Mouse (Mus musculus) myocyte (in vitro differentiated cells): ENCODE measurements around the gene Myt1l. TPM values are rescaled to one million over a fixed set of nuclear protein-coding genes. Genes with fewer than 3 reads are reported as not detected.

Experiments
- H3K27me3 ChIP-seq: one replicate; pipeline ENCODE4 v1.6.1; 2011; ENCODE audit not compliant: control insufficient read depth, insufficient read depth, insufficient read length
- H3K36me3 ChIP-seq: one replicate; pipeline ENCODE4 v1.6.1; 2011; ENCODE audit not compliant: control insufficient read depth, insufficient read depth
- H3K4me2 ChIP-seq: one replicate; pipeline ENCODE4 v1.6.1; 2011; ENCODE audit warnings: low read depth, control low read depth
- H3K4me3 ChIP-seq: one replicate; pipeline ENCODE4 v1.5.1; 2011; ENCODE audit warnings: mild to moderate bottlenecking, control low read depth, moderate library complexity
- H3K79me2 ChIP-seq: one replicate; pipeline ENCODE4 v1.6.1; 2011; ENCODE audit not compliant: control insufficient read depth, insufficient read depth
- H3ac ChIP-seq: one replicate; pipeline ENCODE4 v1.6.1; 2011; ENCODE audit not compliant: control insufficient read depth, insufficient read length
- CEBPB ChIP-seq: IDR thresholded peaks from 2 replicates; pipeline ENCODE4 v1.6.1; 2011; ENCODE audit warnings: mild to moderate bottlenecking, moderate library complexity; ENCODE audit not compliant: poor library complexity, insufficient read depth, severe bottlenecking
- E2F4 ChIP-seq: IDR thresholded peaks from one replicate; pipeline ENCODE4 v1.6.1; 2011; ENCODE audit warnings: mild to moderate bottlenecking, control low read depth, moderate library complexity; ENCODE audit not compliant: insufficient read depth
- MAX ChIP-seq: IDR thresholded peaks from one replicate; pipeline ENCODE4 v1.6.1; 2011; ENCODE audit warnings: low read depth, mild to moderate bottlenecking, control low read depth
- MYOD1 ChIP-seq, 3 experiments: IDR thresholded peaks; one replicate each; pipeline ENCODE4 v1.6.1; 2011; ENCODE audit warnings: control low read depth in 2 of 3, low read depth in 2 of 3, mild to moderate bottlenecking in 2 of 3, moderate library complexity in 1 of 3; ENCODE audit not compliant: insufficient read length in 2 of 3, control insufficient read depth in 1 of 3
- MYOG ChIP-seq, 3 experiments: IDR thresholded peaks; one replicate each; pipeline ENCODE4 v1.6.1; 2011; ENCODE audit warnings: control low read depth in 2 of 3, low read depth in 2 of 3, mild to moderate bottlenecking in 2 of 3; ENCODE audit not compliant: insufficient read length in 2 of 3, control insufficient read depth in 1 of 3, insufficient read depth in 1 of 3
- POLR2A ChIP-seq: IDR thresholded peaks from one replicate; pipeline ENCODE4 v1.6.1; 2011; ENCODE audit warnings: low read depth, mild to moderate bottlenecking, control low read depth, moderate library complexity; ENCODE audit not compliant: insufficient read length
- POLR2AphosphoS2 ChIP-seq: IDR thresholded peaks from one replicate; pipeline ENCODE4 v1.6.1; 2011; ENCODE audit warnings: low read depth, control low read depth; ENCODE audit not compliant: insufficient read length
- REST ChIP-seq: IDR thresholded peaks from one replicate; pipeline ENCODE4 v1.6.1; 2011; ENCODE audit warnings: mild to moderate bottlenecking, control low read depth, moderate library complexity; ENCODE audit not compliant: insufficient read depth, insufficient read length
- SRF ChIP-seq: IDR thresholded peaks from one replicate; pipeline ENCODE4 v1.6.1; 2011; ENCODE audit warnings: low read depth; ENCODE audit not compliant: control insufficient read depth, insufficient read length
- TCF12 ChIP-seq: IDR thresholded peaks from one replicate; pipeline ENCODE4 v1.6.1; 2011; ENCODE audit warnings: mild to moderate bottlenecking, control low read depth; ENCODE audit not compliant: poor library complexity, insufficient read depth, severe bottlenecking
- TCF3 ChIP-seq: IDR thresholded peaks from one replicate; pipeline ENCODE4 v1.6.1; 2011; ENCODE audit warnings: low read depth, control low read depth; ENCODE audit not compliant: insufficient read length
- USF1 ChIP-seq: IDR thresholded peaks from one replicate; pipeline ENCODE4 v1.6.1; 2011; ENCODE audit warnings: low read depth, mild to moderate bottlenecking, control low read depth, moderate library complexity
- polyA plus RNA-seq: library from polyadenylated mRNA; unstranded; fragments of >200 nt; fragmentation: generic; extraction: Trizol; gene quantifications from one replicate; pipeline ENCODE4 v1.2.1, GENCODE M21; 2012; ENCODE audit warnings: missing spikeins

Gene Myt1l
- polyA plus RNA-seq, 1 experiment = 0.01 TPM

GRCm38 (mm10) chr12:29792998-29793397, 264.8 kb downstream of the Myt1l start:
- Histone ChIP-seq H3K27me3 (no peaks in the 10 kb centered on the region), H3K4me2 (no peak overlapping the region), H3K79me2 (no peaks in the 10 kb centered on the region), H3K36me3 (no peaks in the 10 kb centered on the region), H3K4me3 (no peak overlapping the region), H3ac (no peak overlapping the region)
- TF ChIP-seq TCF12 (no peak), SRF (no peak), MAX (no peak), CEBPB (no peak), E2F4 (no peak), MYOD1 (IDR thresholded peaks at IDR 0.05; ENCODE audit: control insufficient read depth in 1 of 3, insufficient read length in 2 of 3, low read depth in 2 of 3) (no peak), POLR2AphosphoS2 (no peak), POLR2A (no peak), REST (no peak), TCF3 (no peak), USF1 (no peak), MYOG (IDR thresholded peaks at IDR 0.05; ENCODE audit: control insufficient read depth in 1 of 3, insufficient read depth in 1 of 3, insufficient read length in 2 of 3, low read depth in 2 of 3) (no peak)

- no peak for TF ChIP-seq POLR2A
- no peak for TF ChIP-seq MYOG (IDR thresholded peaks at IDR 0.05; ENCODE audit: control insufficient read depth in 1 of 3, insufficient read depth in 1 of 3, insufficient read length in 2 of 3, low read depth in 2 of 3)
- no peak for TF ChIP-seq TCF12
- no peak for TF ChIP-seq USF1
- TF ChIP-seq REST = no peak
- no peak overlapping the region for H3K4me3 ChIP-seq
- no peaks in the 10 kb centered on the region for H3K27me3 ChIP-seq
- H3K79me2 ChIP-seq = no peaks in the 10 kb centered on the region
- no peaks in the 10 kb centered on the region for H3K36me3 ChIP-seq
- H3K4me2 ChIP-seq = no peak overlapping the region
- no peak overlapping the region for H3ac ChIP-seq
Observed at GRCm38 (mm10) chr12:29795107-29795673, 267.0 kb downstream of the Myt1l start.

GRCm38 (mm10) chr12:29798595-29799391, 270.6 kb downstream of the Myt1l start:
- no peak overlapping the region for H3ac ChIP-seq
- H3K27me3 ChIP-seq = no peaks in the 10 kb centered on the region
- H3K79me2 ChIP-seq = no peaks in the 10 kb centered on the region
- no peak overlapping the region for H3K4me3 ChIP-seq
- H3K36me3 ChIP-seq = no peaks in the 10 kb centered on the region
- TF ChIP-seq MYOG (IDR thresholded peaks at IDR 0.05; ENCODE audit: control insufficient read depth in 1 of 3, insufficient read depth in 1 of 3, insufficient read length in 2 of 3, low read depth in 2 of 3) (no peak), POLR2A (no peak), TCF3 (no peak), POLR2AphosphoS2 (no peak), USF1 (no peak), MYOD1 (IDR thresholded peaks at IDR 0.05; ENCODE audit: control insufficient read depth in 1 of 3, insufficient read length in 2 of 3, low read depth in 2 of 3) (no peak), REST (no peak), E2F4 (no peak), TCF12 (no peak)
- no peak overlapping the region for H3K4me2 ChIP-seq

GRCm38 (mm10) chr12:29806415-29806814, 278.2 kb downstream of the Myt1l start:
- H3K4me2 ChIP-seq = no peak overlapping the region
- TF ChIP-seq MYOD1 (IDR thresholded peaks at IDR 0.05; ENCODE audit: control insufficient read depth in 1 of 3, insufficient read length in 2 of 3, low read depth in 2 of 3) = no peak
- no peak for TF ChIP-seq TCF12
- no peak for TF ChIP-seq TCF3
- no peak overlapping the region for H3K4me3 ChIP-seq
- no peaks in the 10 kb centered on the region for H3K79me2 ChIP-seq
- H3ac ChIP-seq = no peak overlapping the region
- no peaks in the 10 kb centered on the region for H3K36me3 ChIP-seq
- H3K27me3 ChIP-seq = no peaks in the 10 kb centered on the region

GRCm38 (mm10) chr12:29809569-29810185, 281.5 kb downstream of the Myt1l start:
- no peak overlapping the region for H3K4me2 ChIP-seq
- no peak overlapping the region for H3K4me3 ChIP-seq
- H3K79me2 ChIP-seq = no peaks in the 10 kb centered on the region
- H3K36me3 ChIP-seq = no peaks in the 10 kb centered on the region
- no peaks in the 10 kb centered on the region for H3K27me3 ChIP-seq
- H3ac ChIP-seq = no peak overlapping the region
- TF ChIP-seq E2F4 = no peak
- TF ChIP-seq MYOD1 (IDR thresholded peaks at IDR 0.05; ENCODE audit: control insufficient read depth in 1 of 3, insufficient read length in 2 of 3, low read depth in 2 of 3) = no peak
- no peak for TF ChIP-seq SRF
- TF ChIP-seq POLR2AphosphoS2 = no peak
- no peak for TF ChIP-seq USF1
- TF ChIP-seq POLR2A = no peak
- no peak for TF ChIP-seq TCF12
- no peak for TF ChIP-seq CEBPB
- no peak for TF ChIP-seq REST
- no peak for TF ChIP-seq MYOG (IDR thresholded peaks at IDR 0.05; ENCODE audit: control insufficient read depth in 1 of 3, insufficient read depth in 1 of 3, insufficient read length in 2 of 3, low read depth in 2 of 3)
- no peak for TF ChIP-seq MAX
- no peak for TF ChIP-seq TCF3
